Mouse (Mus musculus) erythroblast, embryonic 14.5 days (primary cell): ENCODE results near the gene Olfr631.

Experiments
- GATA1 ChIP-seq: IDR thresholded peaks from 2 replicates; pipeline ENCODE4 v1.6.1; 2012; ENCODE audit warnings: low read length, inconsistent platforms, mixed read lengths
- TAL1 ChIP-seq: IDR thresholded peaks from 3 replicates; pipeline ENCODE4 v1.6.1; 2012; ENCODE audit warnings: low read length, inconsistent platforms, mixed read lengths

- TF ChIP-seq GATA1 (no peak), TAL1 (no peak)
These were observed 42.5 kb upstream of the Olfr631 start, which contains the start of gene Olfr66 for GRCm38 (mm10) chr7:103886152-103886551.
